Mouse (Mus musculus) left cerebral cortex, adult 2 months (tissue): ENCODE data around the gene Pde4d. TPM values are rescaled to one million over a fixed set of nuclear protein-coding genes. Genes with fewer than 3 reads are reported as not detected.

Experiments
- DNase-seq, 2 experiments: peaks; one replicate each; pipeline ENCODE4 v3.0.0; 2021 to 2022; ENCODE audit warnings: low spot score in 2 of 2, mixed read lengths in 1 of 2; ENCODE audit errors: extremely low spot score in 1 of 2
- H3K27ac ChIP-seq: fragments of 200-600 bp; 2 replicates; pipeline ENCODE4 v1.8.1; 2022
- H3K4me3 ChIP-seq: fragments of 200-600 bp; 2 replicates; pipeline ENCODE4 v1.8.1; 2022
- CTCF ChIP-seq: fragments of 200-600 bp; IDR thresholded peaks from 2 replicates; pipeline ENCODE4 v1.8.1; 2022; ENCODE audit warnings: antibody characterized with exemption, mild to moderate bottlenecking, moderate library complexity
- intact Hi-C: fragments of 180-260 bp; cut with DNase I; formaldehyde crosslinking; loops from one replicate; pipeline ENCODE4 v1.15.1; 2025
- microRNA-seq, 2 experiments: library from miRNA; unstranded; fragments of <30 nt; microRNA quantifications; one replicate each; pipeline ENCODE4 v1.2.0; 2021
- total RNA-seq, 2 experiments: library from RNA; stranded (reverse); gene quantifications; 2 replicates each; pipeline ENCODE4 v1.2.3; 2021

Pde4d gene
- total RNA-seq, 2 experiments from 2014 or later: 116 to 121 TPM

- Histone ChIP-seq H3K27ac (no peak overlapping the region), H3K4me3 (no peak overlapping the region)
- intact Hi-C loops: no loop called here
- no peak for DNase-seq
- TF ChIP-seq CTCF: no peak
Observed at GRCm38 (mm10) chr13:110002081-110002480, 1552.3 kb downstream of the Pde4d start.

Small RNA genes lying within 50 kb of the gene (microRNA-seq; reads per million reads assigned to microRNA genes)
- gene Mir1904: 0 reads per million in 2 experiments
- 9.7 to 13.4 reads per million in 2 experiments for gene Mir582

Other genes with a start within 250 kb of the Pde4d start
- 1 to 10 TPM; 6.6 to 7.1 TPM for gene Elovl7, start 235.5 kb upstream of the Pde4d start, total RNA-seq
- under 1 TPM; 0.48 to 0.89 TPM for gene Depdc1b, start 133.6 kb upstream of the Pde4d start, total RNA-seq